Mouse (Mus musculus): Measurements from ENCODE around the gene Ace. TPM values are rescaled to one million over a fixed set of nuclear protein-coding genes. Genes with fewer than 3 reads are reported as not detected.

The Ace gene
- polyA plus RNA-seq, 1 experiment, result 892 TPM

GRCm38 (mm10) chr11:105928171-105928570 lies 39.6 kb upstream of the Ace start:
- Histone ChIP-seq H3K4me1 (ENCODE audit: control insufficient read depth, insufficient read depth, insufficient read length, low read length) (no peaks in the 10 kb centered on the region), H3K27me3 (ENCODE audit: control insufficient read depth, insufficient read depth, low read length) (no peaks in the 10 kb centered on the region), H3K27ac (ENCODE audit: insufficient read depth, low read depth, low read length) (no peak overlapping the region), H3K36me3 (ENCODE audit: control insufficient read depth, insufficient read depth, low read length) (peaks cover 3% of the 10 kb centered on the region; the same call in 1 of the 2 replicates), H3K4me3 (ENCODE audit: low read depth, low read length) (no peak overlapping the region)
- TF ChIP-seq CTCF (IDR thresholded peaks at IDR 0.05; ENCODE audit: extremely low read depth, insufficient read length, insufficient replicate concordance, low read depth, low read length), result no peak
- no peak for TF ChIP-seq POLR2A (IDR thresholded peaks at IDR 0.05; ENCODE audit: low read depth, low read length)
- WGBS, result 81% methylated on average over 5 of the region's 5 CpGs

- Histone ChIP-seq H3K27me3 (ENCODE audit: control insufficient read depth, insufficient read depth, low read length) (no peaks in the 10 kb centered on the region), H3K36me3 (ENCODE audit: control insufficient read depth, insufficient read depth, low read length) (peaks cover 15% of the 10 kb centered on the region), H3K4me1 (ENCODE audit: control insufficient read depth, insufficient read depth, insufficient read length, low read length) (no peaks in the 10 kb centered on the region), H3K4me3 (ENCODE audit: low read depth, low read length) (no peak overlapping the region), H3K27ac (ENCODE audit: insufficient read depth, low read depth, low read length) (no peak overlapping the region)
- 89% methylated on average over 3 of the region's 3 CpGs for WGBS
- TF ChIP-seq POLR2A (IDR thresholded peaks at IDR 0.05; ENCODE audit: low read depth, low read length), result no peak
- TF ChIP-seq CTCF (IDR thresholded peaks at IDR 0.05; ENCODE audit: extremely low read depth, insufficient read length, insufficient replicate concordance, low read depth, low read length), result no peak
Measured at GRCm38 (mm10) chr11:105931380-105931779, 36.4 kb upstream of the Ace start.

GRCm38 (mm10) chr11:105933746-105934145 lies 34.0 kb upstream of the Ace start:
- H3K27me3 ChIP-seq (ENCODE audit: control insufficient read depth, insufficient read depth, low read length), result no peaks in the 10 kb centered on the region
- WGBS, result 75% methylated on average over 8 of the region's 8 CpGs
- no peak overlapping the region for H3K4me3 ChIP-seq (ENCODE audit: low read depth, low read length)
- H3K4me1 ChIP-seq (ENCODE audit: control insufficient read depth, insufficient read depth, insufficient read length, low read length), result no peaks in the 10 kb centered on the region
- peaks cover 15% of the 10 kb centered on the region for H3K36me3 ChIP-seq (ENCODE audit: control insufficient read depth, insufficient read depth, low read length)
- H3K27ac ChIP-seq (ENCODE audit: insufficient read depth, low read depth, low read length), result no peak overlapping the region
- TF ChIP-seq CTCF (IDR thresholded peaks at IDR 0.05; ENCODE audit: extremely low read depth, insufficient read length, insufficient replicate concordance, low read depth, low read length) (no peak), POLR2A (IDR thresholded peaks at IDR 0.05; ENCODE audit: low read depth, low read length) (no peak)

GRCm38 (mm10) chr11:105934303-105934711 lies 33.4 kb upstream of the Ace start:
- H3K4me3 ChIP-seq (ENCODE audit: low read depth, low read length), result no peak overlapping the region
- 73% methylated on average over 5 of the region's 5 CpGs for WGBS
- no peak overlapping the region for H3K27ac ChIP-seq (ENCODE audit: insufficient read depth, low read depth, low read length)
- no peaks in the 10 kb centered on the region for H3K4me1 ChIP-seq (ENCODE audit: control insufficient read depth, insufficient read depth, insufficient read length, low read length)
- no peaks in the 10 kb centered on the region for H3K27me3 ChIP-seq (ENCODE audit: control insufficient read depth, insufficient read depth, low read length)
- no peak for TF ChIP-seq POLR2A (IDR thresholded peaks at IDR 0.05; ENCODE audit: low read depth, low read length)
- TF ChIP-seq CTCF (IDR thresholded peaks at IDR 0.05; ENCODE audit: extremely low read depth, insufficient read length, insufficient replicate concordance, low read depth, low read length), result no peak
- H3K36me3 ChIP-seq (ENCODE audit: control insufficient read depth, insufficient read depth, low read length), result peaks cover 15% of the 10 kb centered on the region

- H3K27ac ChIP-seq (ENCODE audit: insufficient read depth, low read depth, low read length), result no peak overlapping the region
- H3K36me3 ChIP-seq (ENCODE audit: control insufficient read depth, insufficient read depth, low read length), result peaks cover 15% of the 10 kb centered on the region
- TF ChIP-seq POLR2A (IDR thresholded peaks at IDR 0.05; ENCODE audit: low read depth, low read length) (no peak), CTCF (IDR thresholded peaks at IDR 0.05; ENCODE audit: extremely low read depth, insufficient read length, insufficient replicate concordance, low read depth, low read length) (no peak)
- no peaks in the 10 kb centered on the region for H3K27me3 ChIP-seq (ENCODE audit: control insufficient read depth, insufficient read depth, low read length)
- no peak overlapping the region for H3K4me3 ChIP-seq (ENCODE audit: low read depth, low read length)
- 79% methylated on average over 6 of the region's 6 CpGs for WGBS
- H3K4me1 ChIP-seq (ENCODE audit: control insufficient read depth, insufficient read depth, insufficient read length, low read length), result no peaks in the 10 kb centered on the region
Measured at GRCm38 (mm10) chr11:105934816-105935215, 32.9 kb upstream of the Ace start.

- Histone ChIP-seq H3K27ac (ENCODE audit: insufficient read depth, low read depth, low read length) (no peak overlapping the region), H3K27me3 (ENCODE audit: control insufficient read depth, insufficient read depth, low read length) (no peaks in the 10 kb centered on the region), H3K4me1 (ENCODE audit: control insufficient read depth, insufficient read depth, insufficient read length, low read length) (no peaks in the 10 kb centered on the region), H3K4me3 (ENCODE audit: low read depth, low read length) (no peak overlapping the region), H3K36me3 (ENCODE audit: control insufficient read depth, insufficient read depth, low read length) (peaks cover 15% of the 10 kb centered on the region)
- TF ChIP-seq POLR2A (IDR thresholded peaks at IDR 0.05; ENCODE audit: low read depth, low read length) (no peak), CTCF (IDR thresholded peaks at IDR 0.05; ENCODE audit: extremely low read depth, insufficient read length, insufficient replicate concordance, low read depth, low read length) (no peak)
- WGBS, result 94% methylated on average over 8 of the region's 8 CpGs
Measured at GRCm38 (mm10) chr11:105935496-105935895, 32.2 kb upstream of the Ace start.

- Histone ChIP-seq H3K27me3 (ENCODE audit: control insufficient read depth, insufficient read depth, low read length) (no peaks in the 10 kb centered on the region), H3K4me1 (ENCODE audit: control insufficient read depth, insufficient read depth, insufficient read length, low read length) (no peaks in the 10 kb centered on the region), H3K27ac (ENCODE audit: insufficient read depth, low read depth, low read length) (no peak overlapping the region), H3K36me3 (ENCODE audit: control insufficient read depth, insufficient read depth, low read length) (peaks cover 12% of the 10 kb centered on the region), H3K4me3 (ENCODE audit: low read depth, low read length) (no peak overlapping the region)
- 74% methylated on average over 6 of the region's 6 CpGs for WGBS
- no peak for TF ChIP-seq CTCF (IDR thresholded peaks at IDR 0.05; ENCODE audit: extremely low read depth, insufficient read length, insufficient replicate concordance, low read depth, low read length)
- TF ChIP-seq POLR2A (IDR thresholded peaks at IDR 0.05; ENCODE audit: low read depth, low read length), result no peak
Measured at GRCm38 (mm10) chr11:105936200-105936599, 31.5 kb upstream of the Ace start.
